Mouse (Mus musculus) hematopoietic stem cell, adult 5-6 weeks (primary cell): ENCODE measurements around the gene Uxt. TPM values are rescaled to one million over a fixed set of nuclear protein-coding genes. Genes with fewer than 3 reads are reported as not detected.

Experiments
- total RNA-seq: library from RNA; stranded (forward); fragments of 172-1452, 232-1000 nt; gene quantifications from 2 replicates; pipeline ENCODE4 v1.2.3, GENCODE M21; 2017

Uxt gene
- total RNA-seq, 1 experiment from 2014 or later: 20.3 TPM

Other genes with a start within 250 kb of the Uxt start
- gene Araf, start 164.2 kb downstream of the Uxt start, total RNA-seq: 38.7 and 51.7 TPM in 2 replicates
- not detected in 2 replicates for gene Timp1, start 91.9 kb downstream of the Uxt start, total RNA-seq
- not detected in 2 replicates for gene Syn1, start 41.0 kb downstream of the Uxt start, total RNA-seq
- gene Cfp, start 30.5 kb downstream of the Uxt start, total RNA-seq: 10.0 and 17.5 TPM in 2 replicates
- gene Elk1, start 11.4 kb downstream of the Uxt start, total RNA-seq: 4.4 and 6.7 TPM in 2 replicates
- gene Zfp182, start 100.3 kb upstream of the Uxt start, total RNA-seq: 22.3 and 23.6 TPM in 2 replicates
- not detected in 2 replicates for gene Spaca5, start 106.4 kb upstream of the Uxt start, total RNA-seq
- 1.7 and 1.9 TPM in 2 replicates for gene Zfp300, start 127.5 kb upstream of the Uxt start, total RNA-seq
- gene Ssxa1, start 153.8 kb upstream of the Uxt start, total RNA-seq: not detected in 2 replicates
- not detected in 2 replicates for gene Gm21876, start 213.6 kb upstream of the Uxt start, total RNA-seq